Mouse (Mus musculus) A20 (cell line): ENCODE results near the gene Zcwpw1.
"Not testable (repeated sequence)": the region's sequence is repeated elsewhere in the genome, so short reads cannot be mapped to it uniquely, and the experiment has no call there.

Experiments used
- DNase-seq: peaks from one replicate; pipeline ENCODE4 v3.0.0-alpha.2; 2011; ENCODE audit warnings: low read depth, low spot score

The Zcwpw1 gene

DNA sequence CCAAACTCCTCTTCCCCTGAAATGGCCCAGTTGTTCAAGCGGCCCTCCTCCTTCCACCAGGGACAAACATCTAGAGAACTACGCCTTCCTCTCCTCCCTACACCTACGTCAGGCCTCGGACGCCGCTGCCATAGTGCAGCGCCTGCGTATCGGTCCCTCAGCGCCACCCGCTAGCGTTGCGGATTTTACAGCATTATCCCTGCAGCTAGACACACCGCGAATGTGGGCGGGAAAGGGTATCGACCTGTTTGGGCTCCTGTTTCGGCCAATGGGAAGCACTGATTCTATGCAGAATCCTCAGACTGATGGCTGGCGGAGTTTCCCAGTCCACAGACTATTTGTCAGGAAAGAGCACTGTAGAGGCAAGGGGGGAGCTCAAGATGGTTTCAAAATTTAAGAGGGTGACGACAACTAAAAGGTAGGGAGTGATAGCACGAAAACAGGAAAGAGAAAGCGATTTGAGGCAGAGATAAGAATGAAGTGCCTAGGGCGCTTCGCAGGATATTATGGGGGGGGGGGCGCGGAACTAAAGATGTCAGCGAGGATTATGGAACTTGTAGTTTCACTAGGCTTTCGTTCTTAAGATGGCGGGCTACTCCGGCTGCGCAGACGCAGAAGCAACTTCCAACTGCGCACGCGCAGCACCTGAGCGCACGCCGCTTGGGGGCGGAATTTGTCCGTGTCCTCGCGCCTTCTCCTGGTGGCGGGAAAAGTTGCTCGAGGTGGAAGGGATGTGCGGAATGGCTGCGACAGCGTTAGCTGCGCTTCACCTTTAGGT, at the start of gene Zcwpw1, which contains the start of gene Mepce:
Gene Zcwpw1, plus strand, starts transcription at position 648 of the 778 bp plus-strand sequence.
Gene Mepce, minus strand, starts transcription at position 505 of the 778 bp plus-strand sequence.
- DNase-seq: peak; percentile 98

DNA sequence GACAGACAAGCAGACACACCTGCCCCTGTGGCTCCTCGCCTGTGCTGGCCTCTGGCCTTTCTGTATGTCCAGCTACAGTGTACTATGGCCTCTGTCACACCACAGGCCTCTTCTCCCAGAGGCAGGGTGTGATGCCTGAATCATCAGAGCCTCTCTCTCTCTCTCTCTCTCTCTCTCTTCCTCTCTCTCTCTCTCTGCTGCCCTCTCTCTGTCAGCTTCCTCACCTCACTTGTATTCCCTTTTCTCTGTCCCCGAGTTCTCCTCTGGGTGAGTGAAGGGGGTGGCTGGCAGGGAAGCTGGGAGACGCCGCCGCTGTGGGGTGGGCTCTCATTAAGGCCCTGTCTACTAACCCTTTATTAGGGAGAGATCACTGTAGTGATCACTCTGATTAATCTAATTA, 49.1 kb upstream of the Zcwpw1 start:
- no peak for DNase-seq

DNA sequence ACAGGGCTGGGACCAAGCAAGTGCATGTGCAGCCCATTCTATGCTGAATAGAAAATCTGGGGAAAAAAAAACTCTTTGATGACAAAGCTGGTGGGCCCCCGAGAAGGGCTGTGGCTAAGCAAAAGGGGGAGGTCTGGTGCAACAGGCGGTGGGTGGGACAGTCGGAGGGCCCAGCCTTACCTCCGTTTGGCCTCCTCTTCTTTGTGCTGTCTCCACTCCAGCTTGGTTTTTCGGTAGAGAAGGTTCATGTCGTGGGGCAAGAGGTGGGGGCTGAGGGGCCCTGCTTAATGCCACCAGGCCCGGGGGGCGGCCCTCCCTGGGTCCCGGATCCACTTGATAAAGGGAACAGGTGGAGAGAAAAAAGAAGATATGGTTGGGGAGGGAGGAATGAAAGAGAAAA, 48.1 kb upstream of the Zcwpw1 start:
- DNase-seq: no peak

- DNase-seq: no peak
Observed at GRCm38 (mm10) chr5:137740506-137740905, 47.1 kb upstream of the Zcwpw1 start.

DNA sequence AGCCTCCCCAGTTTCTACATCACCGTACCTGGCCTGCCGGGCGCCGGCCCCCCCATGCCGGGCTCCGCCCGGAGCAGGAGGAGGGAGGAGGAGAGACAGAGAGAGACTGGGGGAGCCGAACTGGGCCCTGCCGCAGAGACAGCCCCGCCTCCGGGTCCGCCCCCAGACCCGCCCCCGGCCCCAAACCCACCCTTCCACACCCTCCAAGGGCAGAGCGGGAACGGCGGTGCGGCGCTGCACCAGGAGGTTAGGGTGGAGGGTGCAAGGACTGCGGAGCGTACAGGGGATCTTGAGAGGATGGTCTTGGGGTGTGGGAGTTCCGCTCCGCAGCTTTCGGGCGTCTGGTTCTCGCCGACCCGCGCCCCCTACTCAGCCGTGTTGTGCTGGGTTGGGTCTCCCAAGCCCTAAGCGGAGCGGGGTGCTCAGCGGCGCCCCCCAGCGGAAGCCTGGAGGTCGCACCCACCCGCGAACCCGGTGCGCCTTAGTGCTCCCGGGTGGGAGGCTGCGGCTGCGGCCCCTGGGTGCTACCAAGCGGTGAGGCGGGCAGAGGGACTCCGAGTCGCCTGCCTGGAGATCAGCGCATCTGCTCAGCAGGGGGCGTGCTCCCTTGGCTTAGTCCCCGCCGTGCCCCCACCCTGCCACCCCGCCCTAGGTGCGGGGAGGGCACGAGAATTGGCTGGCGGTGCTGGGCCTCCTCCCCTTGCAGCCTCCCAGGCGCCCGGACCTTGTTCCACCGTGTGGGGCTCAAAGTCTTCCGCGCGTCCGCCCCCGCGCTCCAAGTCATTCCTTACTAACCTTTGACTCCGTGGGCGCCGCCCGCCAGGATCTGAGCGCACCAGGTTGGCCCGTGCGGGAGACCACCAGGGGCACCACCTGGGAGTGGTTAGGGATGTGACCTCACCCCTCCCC, 46.3 kb upstream of the Zcwpw1 start, which contains the start of gene Nyap1:
Gene Nyap1, minus strand, starts transcription at position 585 of the 909 bp plus-strand sequence.
- peak; percentile 87 for DNase-seq

GRCm38 (mm10) chr5:137742048-137742447, 45.5 kb upstream of the Zcwpw1 start:
- no peak for DNase-seq

DNA sequence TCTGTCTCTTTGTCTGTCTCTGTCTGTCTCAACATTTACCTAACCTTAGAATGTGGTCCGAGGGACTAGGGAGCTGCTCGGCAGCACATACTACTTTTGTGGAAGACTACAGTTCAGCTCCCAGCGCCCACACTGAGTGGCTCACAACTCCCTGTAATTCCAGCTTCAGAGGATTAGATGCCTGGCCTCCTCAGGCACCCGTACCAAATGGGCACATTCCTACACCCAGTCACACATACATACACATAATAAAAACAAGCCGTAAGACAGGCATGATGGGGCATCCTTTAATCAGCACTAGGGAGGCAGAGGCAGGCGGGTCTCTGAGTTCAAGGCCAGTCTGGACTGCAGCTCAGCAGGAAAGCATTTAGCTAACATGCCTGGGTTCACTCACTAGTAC, 44.8 kb upstream of the Zcwpw1 start:
- no peak for DNase-seq

DNA sequence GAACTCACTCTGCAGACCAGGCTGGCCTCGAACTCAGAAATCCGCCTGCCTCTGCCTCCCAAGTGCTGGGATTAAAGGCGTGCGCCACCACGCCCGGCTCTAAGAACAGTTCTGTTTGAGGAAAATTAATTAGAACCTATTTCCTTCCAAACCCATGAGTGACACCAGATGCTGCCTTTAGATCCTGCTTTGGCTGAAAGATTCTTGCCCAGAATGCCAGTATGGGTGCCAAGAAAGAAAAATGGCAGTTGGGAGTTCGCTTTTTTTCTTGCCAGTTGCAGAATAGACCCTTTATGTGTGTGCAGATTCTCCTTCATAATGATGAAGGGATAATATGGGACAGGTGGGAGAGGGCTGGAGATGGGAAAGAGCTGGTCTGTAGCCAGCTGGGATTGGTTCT, 43.4 kb upstream of the Zcwpw1 start:
- DNase-seq: no peak

DNA sequence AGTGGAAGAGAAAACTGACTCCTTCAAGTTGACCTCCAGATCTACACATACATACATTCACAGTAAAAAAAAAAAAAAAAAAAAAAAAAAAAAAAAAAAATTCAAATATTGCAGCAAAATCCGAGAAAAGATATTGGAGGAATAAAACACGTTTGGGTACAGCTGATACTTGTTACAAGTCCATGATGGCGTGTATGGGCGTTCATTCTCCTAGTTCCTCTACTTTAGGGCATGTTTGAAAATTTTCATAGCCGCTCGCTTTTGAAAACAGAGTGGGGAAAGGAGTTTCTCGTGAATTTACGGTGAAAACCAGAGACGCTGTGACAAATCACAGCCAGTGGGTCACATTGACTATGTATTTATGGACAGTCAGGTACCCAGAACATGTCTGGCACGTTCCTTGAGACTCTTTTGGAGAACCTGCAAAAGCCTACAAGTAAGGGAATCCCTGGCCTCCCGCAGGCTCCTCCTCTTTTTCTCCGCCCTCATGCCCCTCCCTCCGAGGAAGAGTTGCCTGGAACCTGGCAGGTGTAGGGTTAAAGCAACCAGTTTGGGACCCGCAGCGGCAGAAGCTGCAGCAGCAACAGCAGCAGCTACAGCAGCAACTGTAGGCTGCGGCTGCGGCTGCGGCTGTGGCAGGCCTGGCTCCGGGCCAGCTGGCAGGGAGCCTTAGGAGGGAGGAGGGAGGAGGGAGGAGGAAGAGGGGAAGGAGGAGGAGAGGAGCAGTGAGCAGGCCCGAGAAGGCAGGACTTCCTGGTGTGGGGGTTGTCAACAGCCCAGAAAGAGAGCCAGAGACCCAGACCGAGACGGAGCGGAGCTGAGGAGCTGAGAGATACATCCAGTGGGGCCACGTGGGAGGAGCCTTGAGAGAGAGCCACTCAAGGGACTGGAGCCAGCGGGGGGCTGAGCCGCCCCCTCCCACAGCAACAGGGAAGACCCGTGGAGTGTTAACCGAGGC, 42.1 kb upstream of the Zcwpw1 start, which contains the start of gene Tsc22d4:
Gene Tsc22d4, plus strand, starts transcription at position 517 of the 958 bp plus-strand sequence.
- peak; percentile 95 for DNase-seq

DNA sequence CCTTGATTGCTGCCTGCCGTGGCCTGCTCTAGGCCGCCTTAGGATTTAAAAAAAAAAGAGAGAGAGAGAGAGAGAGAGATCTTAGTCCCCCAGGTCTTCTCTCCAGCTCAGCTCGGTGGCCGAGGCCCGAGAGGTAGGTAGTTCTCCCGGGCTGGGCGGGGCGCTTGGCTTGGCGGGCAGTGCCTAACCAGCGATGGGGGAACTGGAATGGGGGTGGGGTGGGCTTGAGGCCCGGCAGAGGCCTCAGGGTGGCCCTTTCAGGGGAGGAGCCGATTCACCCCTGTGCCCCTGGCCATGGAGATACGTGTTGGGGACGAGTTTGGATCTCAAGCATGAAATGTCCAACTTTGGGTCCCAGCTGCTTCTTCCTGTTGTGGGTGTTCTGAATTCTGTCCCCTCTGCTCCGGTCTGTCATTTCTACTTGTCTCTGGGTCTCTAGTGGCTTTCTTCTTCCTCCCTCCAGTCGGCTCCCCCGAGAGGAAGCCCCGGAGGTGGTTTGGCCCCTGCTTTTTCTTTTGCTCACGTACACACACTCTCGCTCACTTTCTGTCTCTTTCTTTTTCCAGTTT, 41.2 kb upstream of the Zcwpw1 start:
- DNase-seq: peak; percentile 90

DNA sequence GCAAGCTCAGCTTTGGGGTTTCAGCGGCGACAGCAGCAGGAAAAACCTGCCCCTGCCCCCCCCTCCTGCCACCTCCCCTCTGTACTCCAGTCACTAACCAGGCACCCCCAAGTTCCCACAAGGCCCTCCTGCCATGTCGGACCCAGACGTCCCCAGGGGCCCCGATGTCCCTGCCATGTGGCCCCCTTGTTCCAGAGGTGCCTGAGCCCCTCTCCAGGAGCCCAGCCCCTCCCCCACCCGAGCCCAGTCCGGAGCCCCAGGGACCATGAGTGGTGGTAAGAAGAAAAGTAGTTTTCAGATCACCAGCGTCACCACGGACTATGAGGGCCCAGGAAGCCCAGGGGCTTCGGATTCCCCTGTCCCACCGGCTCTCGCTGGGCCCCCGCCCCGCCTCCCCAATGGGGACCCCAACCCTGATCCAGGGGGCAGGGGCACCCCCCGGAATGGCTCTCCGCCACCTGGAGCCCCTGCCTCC, 40.7 kb upstream of the Zcwpw1 start:
- DNase-seq: no peak

- DNase-seq: peak; percentile 83
Observed at GRCm38 (mm10) chr5:137747326-137747961, 40.2 kb upstream of the Zcwpw1 start.

DNA sequence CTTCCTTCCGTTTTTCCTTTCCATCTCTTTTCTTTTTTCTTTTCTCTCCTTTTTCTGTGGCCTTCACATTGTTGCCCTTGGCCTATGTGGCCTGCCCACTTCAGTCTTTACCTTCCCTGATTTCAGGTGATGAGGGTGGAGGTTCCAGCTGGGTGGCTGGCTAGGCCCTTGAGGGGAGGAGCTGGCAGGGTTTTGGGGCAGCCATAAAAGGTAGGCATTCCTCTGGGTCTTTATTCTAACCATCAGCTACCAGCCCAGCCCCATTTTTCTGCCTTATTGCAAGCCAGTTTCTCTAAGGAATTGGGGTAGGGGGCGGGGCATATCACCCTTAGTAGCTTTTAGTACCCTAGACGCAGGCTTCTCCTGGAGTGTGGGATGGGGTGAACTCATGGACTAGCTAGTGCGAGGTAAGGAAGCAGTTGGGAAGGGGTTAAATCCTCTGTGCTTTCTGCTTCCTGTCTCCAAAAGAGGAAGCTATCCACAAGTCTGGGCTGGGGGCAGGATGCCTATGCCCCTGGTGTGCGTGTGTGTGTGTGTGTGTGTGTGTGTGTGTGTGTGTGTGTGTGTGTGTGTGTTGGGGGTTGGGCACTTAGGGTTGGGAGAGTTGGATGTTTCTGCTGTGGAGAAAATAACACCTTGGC, 39.3 kb upstream of the Zcwpw1 start:
- DNase-seq: peak; percentile 29

GRCm38 (mm10) chr5:137749196-137749836, 38.3 kb upstream of the Zcwpw1 start:
- no peak for DNase-seq

DNA sequence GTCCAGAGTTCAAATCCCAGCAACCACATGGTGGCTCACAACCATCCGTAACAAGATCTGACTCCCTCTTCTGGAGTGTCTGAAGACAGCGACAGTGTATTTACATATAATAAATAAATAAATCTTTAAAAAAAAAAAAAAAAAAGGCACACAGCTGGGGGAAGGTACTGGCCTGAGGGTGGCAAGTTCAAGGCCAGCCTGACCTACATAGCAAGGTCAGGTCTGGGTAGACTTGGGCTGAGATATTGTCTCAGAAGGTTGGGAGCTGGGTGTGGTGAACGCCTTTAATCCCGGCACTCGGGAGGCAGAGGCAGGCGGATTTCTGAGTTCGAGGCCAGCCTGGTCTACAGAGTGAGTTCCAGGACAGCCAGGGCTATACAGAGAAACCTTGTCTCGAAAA, 37.4 kb upstream of the Zcwpw1 start:
- DNase-seq: not testable (repeated sequence)

GRCm38 (mm10) chr5:137751221-137751887, 36.2 kb upstream of the Zcwpw1 start:
- no peak for DNase-seq

- no peak for DNase-seq
Observed at GRCm38 (mm10) chr5:137751988-137752387, 35.6 kb upstream of the Zcwpw1 start.

GRCm38 (mm10) chr5:137753111-137753832, 34.3 kb upstream of the Zcwpw1 start:
- no peak for DNase-seq
